Mouse (Mus musculus): ENCODE results near the gene Olfr71.

DNA sequence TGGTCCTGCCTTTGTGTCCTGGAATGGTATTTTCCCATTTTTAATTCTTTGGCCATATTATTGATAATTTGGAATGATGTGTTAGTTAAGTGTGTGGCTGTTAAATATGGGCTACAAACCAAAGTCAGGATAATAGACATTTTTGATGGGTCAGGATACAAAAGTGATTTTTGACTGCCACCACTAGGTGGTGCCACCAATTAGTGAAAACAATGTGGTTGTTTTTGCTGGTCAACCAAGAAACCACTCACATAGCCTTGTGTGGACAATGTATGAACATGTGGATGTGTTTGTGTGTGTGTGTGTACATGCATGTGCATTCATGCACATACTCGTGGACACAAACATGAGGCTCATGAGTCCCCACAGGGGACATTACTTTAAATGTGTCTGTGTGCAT is 14.7 kb upstream of the Olfr71 start:
- TF ChIP-seq EP300 (IDR thresholded peaks at IDR 0.05; ENCODE audit: low read depth) = no peak
- peak; percentile 62 for TF ChIP-seq CTCF (IDR thresholded peaks at IDR 0.05; ENCODE audit: low read depth)
